Mouse (Mus musculus) embryonic facial prominence, embryonic 14.5 days (tissue): ENCODE measurements at regions not wholly inside any gene's neighbourhood (a gene's known extent, or its start where the extent isn't known, plus 50 kb on each side); places are given as distances from the start of the nearest gene placed in this dataset.

Experiments used
- ATAC-seq: fragments of 200-750 bp; cut with Nextera tagmentation; 2 replicates; pipeline ENCODE4 v1.8.0; 2017; ENCODE audit warnings: low read depth, moderate number of reproducible peaks, moderate TSS enrichment
- DNase-seq: peaks from one replicate; pipeline ENCODE4 v3.0.0-alpha.2; 2015; ENCODE audit warnings: low spot score
- H3K27ac ChIP-seq: fragments of 300-500 bp; sonication (generic); replicated peaks from 2 replicates; pipeline ENCODE4 v1.5.1; 2014; ENCODE audit warnings: low read depth, mild to moderate bottlenecking, low read length, moderate library complexity
- H3K27me3 ChIP-seq: fragments of 300-500 bp; sonication (generic); replicated peaks from 2 replicates; pipeline ENCODE4 v1.6.1; 2014; ENCODE audit warnings: low read length; ENCODE audit not compliant: control insufficient read depth, insufficient read depth
- H3K36me3 ChIP-seq: fragments of 300-500 bp; sonication (generic); 2 replicates; pipeline ENCODE4 v1.6.1; 2014; ENCODE audit warnings: low read length, mixed read lengths; ENCODE audit not compliant: control insufficient read depth, insufficient read depth
- H3K4me1 ChIP-seq: fragments of 300-500 bp; sonication (generic); 2 replicates; pipeline ENCODE4 v1.6.1; 2014; ENCODE audit warnings: antibody characterized with exemption, low read length; ENCODE audit not compliant: control insufficient read depth, insufficient read depth
- H3K4me2 ChIP-seq: fragments of 300-500 bp; sonication (generic); 2 replicates; pipeline ENCODE4 v1.6.1; 2014; ENCODE audit warnings: low read depth, mild to moderate bottlenecking, low read length, moderate library complexity, mixed read lengths
- H3K4me3 ChIP-seq: fragments of 300-500 bp; sonication (generic); 2 replicates; pipeline ENCODE4 v1.5.1; 2014; ENCODE audit warnings: low read depth, mild to moderate bottlenecking, low read length
- H3K9ac ChIP-seq: fragments of 300-500 bp; sonication (generic); 2 replicates; pipeline ENCODE4 v1.6.1; 2014; ENCODE audit warnings: low read depth, mild to moderate bottlenecking, low read length, moderate library complexity, mixed read lengths
- H3K9me3 ChIP-seq: fragments of 300-500 bp; sonication (generic); 2 replicates; pipeline ENCODE4 v1.6.1; 2016; ENCODE audit warnings: low read length; ENCODE audit not compliant: control insufficient read depth
- WGBS: fragments of 180-500 bp; shearing (Covaris S2); extraction: QIAGEN DNeasy Blood & Tissue Kit; methylation state at CpG from one replicate; pipeline ENCODE4 v1.1.7; 2014; 5-methylcytosine and 5-hydroxymethylcytosine counted together

DNA sequence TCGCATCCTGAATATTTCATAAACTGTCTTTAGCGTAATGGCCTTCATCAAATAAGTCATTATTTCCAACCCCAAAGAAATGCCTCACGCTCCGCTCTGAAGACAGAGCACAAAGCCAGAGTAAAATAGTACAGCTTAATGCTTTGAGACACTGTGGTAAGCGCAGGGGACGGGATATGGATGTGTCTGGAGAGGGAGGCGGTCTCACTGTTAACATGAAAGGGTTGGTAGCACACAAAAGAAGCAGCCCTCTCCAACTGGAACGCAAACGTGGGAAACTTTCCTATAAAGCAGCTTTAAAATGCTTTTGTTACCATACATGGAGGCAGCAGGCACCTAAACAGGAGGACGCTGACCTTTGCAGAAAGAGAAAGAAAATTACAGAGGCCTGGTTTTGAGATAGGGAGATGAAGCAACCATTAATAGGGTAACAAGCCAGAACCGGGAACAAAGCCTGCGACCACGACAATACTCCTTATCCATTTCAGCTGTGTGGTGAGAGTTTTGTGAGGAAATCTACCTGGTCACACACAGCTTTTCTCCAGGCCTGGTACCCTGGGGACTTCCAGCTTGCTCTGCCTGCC lies 284.8 kb upstream of the Map3k7 start:
- Histone ChIP-seq H3K36me3 (no peaks in the 10 kb centered on the region), H3K4me2 (no peak overlapping the region), H3K27me3 (no peaks in the 10 kb centered on the region), H3K4me3 (no peak overlapping the region), H3K9ac (no peak overlapping the region), H3K4me1 (no peaks in the 10 kb centered on the region), H3K27ac (no peak overlapping the region), H3K9me3 (no peaks in the 10 kb centered on the region)
- 80% methylated on average over 13 of the region's 13 CpGs for WGBS
- no peak for ATAC-seq
- DNase-seq: no peak

DNA sequence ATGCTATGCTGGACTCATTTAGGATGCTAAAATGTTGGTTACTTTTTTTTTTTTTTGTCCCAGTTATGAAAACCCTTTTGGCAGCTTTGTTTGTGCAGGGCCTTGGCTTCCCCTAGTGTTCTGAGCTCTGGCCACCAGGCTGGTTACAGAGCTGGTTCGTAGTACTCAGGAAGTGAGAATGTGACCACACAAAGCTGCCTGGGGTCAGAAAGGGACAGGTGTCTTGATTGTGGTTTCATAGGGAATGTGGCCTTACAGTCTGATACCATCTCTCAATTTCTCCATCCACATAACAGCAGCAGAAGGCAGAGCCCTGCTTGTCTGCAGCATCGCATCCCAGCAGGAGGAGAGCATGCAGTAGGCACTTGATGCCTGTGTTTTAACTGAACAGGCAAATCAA lies 282.9 kb upstream of the Map3k7 start:
- ATAC-seq (no peak), DNase-seq (no peak)
- Histone ChIP-seq H3K27ac (no peak overlapping the region), H3K4me1 (no peaks in the 10 kb centered on the region), H3K4me3 (no peak overlapping the region), H3K9me3 (no peaks in the 10 kb centered on the region), H3K4me2 (no peak overlapping the region), H3K9ac (no peak overlapping the region), H3K27me3 (no peaks in the 10 kb centered on the region), H3K36me3 (no peaks in the 10 kb centered on the region)
- WGBS: 79% methylated on average over 2 of the region's 2 CpGs

DNA sequence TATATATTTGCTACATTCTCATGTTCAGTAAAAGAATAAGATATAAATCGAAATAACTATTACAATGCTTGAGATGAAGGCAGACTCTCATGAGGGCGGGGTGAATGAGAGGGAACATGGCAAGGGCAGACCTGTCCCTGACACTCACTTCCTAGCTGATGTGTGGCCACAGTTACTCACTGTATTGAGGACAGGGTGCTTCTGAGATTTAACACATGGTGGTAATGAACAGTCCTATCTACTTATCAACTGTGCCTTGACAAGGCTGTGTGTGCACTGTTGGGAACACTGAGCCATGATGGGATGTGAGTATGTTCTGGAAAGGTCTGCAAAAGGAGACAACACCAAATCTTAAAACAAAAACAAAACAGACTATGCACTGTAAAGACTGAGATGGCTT lies 274.8 kb upstream of the Map3k7 start:
- H3K4me3 ChIP-seq: no peak overlapping the region
- no peaks in the 10 kb centered on the region for H3K9me3 ChIP-seq
- no peaks in the 10 kb centered on the region for H3K36me3 ChIP-seq
- no peak overlapping the region for H3K9ac ChIP-seq
- DNase-seq (no peak), ATAC-seq (no peak)
- H3K27ac ChIP-seq: no peak overlapping the region
- no peaks in the 10 kb centered on the region for H3K4me1 ChIP-seq
- H3K27me3 ChIP-seq: no peaks in the 10 kb centered on the region
- H3K4me2 ChIP-seq: no peak overlapping the region
- WGBS: 89% methylated on average over 2 of the region's 2 CpGs

DNA sequence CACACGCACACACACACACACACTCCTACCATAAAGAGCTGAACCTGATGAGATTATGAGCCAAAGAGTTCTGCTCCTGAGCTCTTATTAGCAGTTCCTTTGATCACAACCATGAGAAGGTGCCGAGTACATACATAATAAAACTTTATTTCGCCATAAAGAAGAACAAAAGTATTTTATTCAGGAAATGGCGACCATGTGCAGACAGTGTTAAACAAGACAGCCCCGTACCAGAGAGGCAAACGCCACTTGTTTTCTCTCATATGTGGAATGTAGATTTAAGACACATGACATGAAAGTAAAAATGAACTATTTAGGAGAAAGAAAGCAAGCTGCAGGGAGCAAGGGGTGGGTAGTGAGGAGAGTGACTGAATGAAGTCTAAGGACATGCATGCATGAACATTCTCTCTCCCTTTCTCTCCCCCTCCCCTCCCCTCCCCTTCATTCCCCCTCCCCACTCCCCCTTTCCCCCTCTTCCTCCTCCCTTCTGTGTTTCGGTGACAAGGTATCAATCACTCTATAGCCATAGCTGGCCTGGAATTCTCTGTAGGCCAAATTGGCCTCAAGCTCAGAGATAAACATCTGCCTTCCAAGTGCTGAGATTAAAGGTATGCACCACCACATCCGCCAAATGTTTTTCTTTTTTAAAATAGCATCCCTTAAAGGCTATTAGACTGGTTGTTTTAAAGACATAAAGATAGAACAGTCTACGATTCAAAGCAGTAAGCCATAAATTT lies 266.0 kb upstream of the Map3k7 start:
- H3K9me3 ChIP-seq: no peaks in the 10 kb centered on the region
- ATAC-seq: no peak; the same call in 1 of the 2 replicates
- no peaks in the 10 kb centered on the region for H3K4me1 ChIP-seq
- H3K9ac ChIP-seq: no peak overlapping the region
- no peaks in the 10 kb centered on the region for H3K27me3 ChIP-seq
- peak; percentile 45 for DNase-seq
- no peak overlapping the region for H3K4me3 ChIP-seq
- WGBS: 42% methylated on average over 9 of the region's 9 CpGs
- H3K27ac ChIP-seq: no peak overlapping the region
- no peaks in the 10 kb centered on the region for H3K36me3 ChIP-seq
- no peak overlapping the region for H3K4me2 ChIP-seq

DNA sequence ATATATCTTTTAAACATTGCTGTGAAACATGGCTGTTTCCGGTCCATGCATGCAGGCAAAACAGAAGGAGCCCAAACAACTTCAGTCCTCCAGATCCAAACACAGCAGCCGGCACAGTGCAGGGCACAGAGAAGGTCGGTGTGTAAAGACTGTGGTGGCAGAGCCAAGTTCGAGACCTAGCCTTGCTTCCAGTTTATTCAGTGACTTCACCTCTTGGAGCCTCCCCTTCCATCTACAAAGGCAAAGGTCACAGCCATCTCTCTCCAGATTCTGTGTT lies 265.5 kb upstream of the Map3k7 start:
- no peak overlapping the region for H3K4me3 ChIP-seq
- H3K27me3 ChIP-seq: no peaks in the 10 kb centered on the region
- DNase-seq (no peak), ATAC-seq (no peak)
- H3K27ac ChIP-seq: no peak overlapping the region
- no peak overlapping the region for H3K4me2 ChIP-seq
- no peaks in the 10 kb centered on the region for H3K9me3 ChIP-seq
- WGBS: 59% methylated on average over 4 of the region's 4 CpGs
- H3K9ac ChIP-seq: no peak overlapping the region
- no peaks in the 10 kb centered on the region for H3K4me1 ChIP-seq
- H3K36me3 ChIP-seq: no peaks in the 10 kb centered on the region

DNA sequence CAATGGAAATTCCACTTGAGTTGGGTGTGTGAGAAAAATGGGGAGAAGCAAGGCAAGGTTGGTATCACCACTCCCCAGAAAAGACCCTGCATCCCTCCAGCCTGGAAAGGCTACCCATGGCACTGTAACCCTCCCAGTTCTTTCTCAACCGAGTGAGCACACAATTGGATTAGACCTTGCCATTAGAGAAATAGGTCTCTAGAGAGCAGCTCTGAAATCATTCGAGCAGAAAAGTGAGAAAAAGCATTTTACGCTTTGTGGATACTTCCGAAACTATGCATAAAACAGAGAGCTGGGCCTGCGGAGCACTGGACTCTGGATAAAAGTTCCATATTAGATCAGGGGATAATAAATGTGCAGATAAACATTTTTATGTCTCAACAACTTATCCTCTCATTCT lies 264.6 kb upstream of the Map3k7 start:
- 72% methylated on average over 5 of the region's 5 CpGs for WGBS

DNA sequence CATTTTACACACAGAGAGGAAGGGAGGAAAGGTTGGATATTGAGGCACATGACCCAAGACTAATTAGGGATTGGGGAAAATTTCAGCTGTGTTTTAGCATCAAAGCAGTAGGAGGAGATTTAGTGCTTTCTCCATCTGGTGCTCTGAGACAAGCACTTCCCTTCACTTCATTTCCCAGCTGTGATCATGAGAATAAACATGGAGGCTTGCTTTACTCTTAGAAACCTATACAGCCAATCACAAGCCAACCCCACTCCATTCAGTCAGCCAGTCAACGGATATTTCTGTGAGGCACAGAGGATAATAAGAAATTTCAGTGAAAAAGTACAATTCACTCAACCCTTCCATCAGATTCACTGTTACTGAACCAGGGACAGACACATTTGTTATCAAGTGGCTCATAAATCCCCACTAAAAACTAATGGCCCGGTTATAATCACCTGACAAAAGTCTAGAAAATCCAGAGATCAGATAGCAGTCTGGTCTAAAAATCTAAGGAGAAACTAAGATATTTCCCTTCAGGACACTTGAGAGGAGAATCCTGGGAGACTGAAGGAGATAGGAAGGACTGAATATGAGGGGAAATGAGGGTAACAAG lies 249.7 kb upstream of the Map3k7 start:
- H3K9ac ChIP-seq: no peak overlapping the region
- no peaks in the 10 kb centered on the region for H3K36me3 ChIP-seq

More for the DNA sequence above, 264.6 kb upstream of the Map3k7 start:
- Histone ChIP-seq H3K27me3 (no peaks in the 10 kb centered on the region), H3K9ac (no peak overlapping the region), H3K27ac (no peak overlapping the region), H3K9me3 (no peaks in the 10 kb centered on the region), H3K4me3 (no peak overlapping the region), H3K4me1 (no peaks in the 10 kb centered on the region), H3K4me2 (no peak overlapping the region), H3K36me3 (no peaks in the 10 kb centered on the region)
- no peak for ATAC-seq
- DNase-seq: peak; percentile 16

DNA sequence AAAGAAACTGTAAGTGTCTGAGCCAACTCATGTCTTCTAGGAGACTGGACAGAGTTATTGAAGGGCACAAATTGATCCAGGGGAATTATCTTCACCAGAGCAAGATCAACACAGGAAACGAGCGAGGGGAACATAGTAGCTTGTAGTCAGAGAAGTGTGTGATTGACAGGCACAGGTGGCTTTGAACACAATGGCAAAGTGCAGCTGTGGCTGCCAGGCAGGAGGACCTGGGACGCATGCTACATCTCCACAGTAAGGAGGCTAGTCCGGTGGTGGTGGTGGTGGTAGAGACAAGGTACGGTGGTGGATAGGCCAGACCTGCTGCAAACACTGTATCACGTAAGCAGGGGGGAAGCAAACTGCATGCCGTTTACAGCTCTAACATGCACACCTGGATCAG lies 240.4 kb upstream of the Map3k7 start:
- Histone ChIP-seq H3K4me3 (no peak overlapping the region), H3K4me2 (no peak overlapping the region), H3K27ac (no peak overlapping the region), H3K27me3 (no peaks in the 10 kb centered on the region), H3K36me3 (no peaks in the 10 kb centered on the region), H3K9ac (no peak overlapping the region), H3K9me3 (no peaks in the 10 kb centered on the region), H3K4me1 (no peaks in the 10 kb centered on the region)
- 59% methylated on average over 7 of the region's 7 CpGs for WGBS
- DNase-seq: peak; percentile 71
- ATAC-seq: peak; percentile 88; the same call in 1 of the 2 replicates

More for the DNA sequence above, 249.7 kb upstream of the Map3k7 start:
- Histone ChIP-seq H3K27ac (no peak overlapping the region), H3K4me2 (no peak overlapping the region), H3K9me3 (no peaks in the 10 kb centered on the region), H3K4me3 (no peak overlapping the region), H3K4me1 (no peaks in the 10 kb centered on the region), H3K27me3 (no peaks in the 10 kb centered on the region)
- WGBS: 84% methylated on average over 2 of the region's 2 CpGs
- ATAC-seq: no peak
- no peak for DNase-seq

DNA sequence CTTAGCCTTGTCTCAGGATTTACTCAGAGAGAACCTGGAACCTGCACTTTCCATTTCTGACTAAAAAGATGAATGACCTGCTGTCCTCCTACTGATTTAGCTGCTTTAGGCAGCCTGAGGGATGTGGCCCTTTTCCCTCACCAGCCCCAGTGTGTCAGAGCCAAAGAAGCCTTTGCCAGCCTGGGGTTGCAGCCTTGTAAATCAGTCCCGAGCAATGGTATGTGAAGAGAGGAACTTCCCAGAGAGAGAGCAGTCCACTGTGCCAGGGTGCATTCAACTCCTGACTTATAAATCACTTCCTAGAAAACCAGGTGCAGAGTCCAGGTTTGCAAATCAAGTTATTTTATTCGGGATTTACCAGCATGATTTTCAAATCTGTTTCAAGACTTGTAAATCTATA lies 239.5 kb upstream of the Map3k7 start:
- ATAC-seq (no peak), DNase-seq (no peak)
- Histone ChIP-seq H3K4me1 (no peaks in the 10 kb centered on the region), H3K27me3 (no peaks in the 10 kb centered on the region), H3K4me3 (no peak overlapping the region), H3K36me3 (no peaks in the 10 kb centered on the region), H3K9me3 (no peaks in the 10 kb centered on the region), H3K27ac (no peak overlapping the region), H3K9ac (no peak overlapping the region), H3K4me2 (no peak overlapping the region)
- 54% methylated on average over 2 of the region's 2 CpGs for WGBS
